Mouse (Mus musculus) CD4-positive, CD25-positive, alpha-beta regulatory T cell, adult 9 weeks (primary cell): ENCODE results near the gene Gm38655. TPM values are rescaled to one million over a fixed set of nuclear protein-coding genes. Genes with fewer than 3 reads are reported as not detected.

Experiments
- polyA plus RNA-seq: library from polyadenylated mRNA; unstranded; fragments of 100-300 nt; shearing (Covaris generic); gene quantifications from one replicate; pipeline ENCODE4 v1.2.1, GENCODE M21; 2017

Gene Gm38655
- polyA plus RNA-seq, result not detected

DNA sequence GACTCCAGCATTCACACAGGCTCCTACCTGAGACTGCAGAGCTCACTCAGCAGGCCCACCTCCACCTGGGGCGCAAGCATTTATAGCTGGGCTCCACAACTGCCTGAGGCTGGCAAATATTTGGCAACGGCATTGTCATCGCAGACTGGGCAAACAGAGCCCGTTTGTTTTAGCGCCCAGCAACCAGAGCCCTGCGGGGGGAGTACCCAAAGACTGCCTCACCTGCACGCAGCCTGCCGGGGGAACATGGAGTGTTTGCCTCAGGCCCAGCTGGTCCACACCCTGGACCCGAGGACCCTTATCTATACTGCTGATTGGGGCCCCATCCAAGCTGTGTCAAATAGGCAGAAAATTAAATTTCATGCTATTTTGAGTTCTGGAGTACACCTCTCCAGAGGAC, at the start of gene Gm38655:
Gene Gm38655, minus strand, starts transcription at position 61 of the 400 bp plus-strand sequence.

DNA sequence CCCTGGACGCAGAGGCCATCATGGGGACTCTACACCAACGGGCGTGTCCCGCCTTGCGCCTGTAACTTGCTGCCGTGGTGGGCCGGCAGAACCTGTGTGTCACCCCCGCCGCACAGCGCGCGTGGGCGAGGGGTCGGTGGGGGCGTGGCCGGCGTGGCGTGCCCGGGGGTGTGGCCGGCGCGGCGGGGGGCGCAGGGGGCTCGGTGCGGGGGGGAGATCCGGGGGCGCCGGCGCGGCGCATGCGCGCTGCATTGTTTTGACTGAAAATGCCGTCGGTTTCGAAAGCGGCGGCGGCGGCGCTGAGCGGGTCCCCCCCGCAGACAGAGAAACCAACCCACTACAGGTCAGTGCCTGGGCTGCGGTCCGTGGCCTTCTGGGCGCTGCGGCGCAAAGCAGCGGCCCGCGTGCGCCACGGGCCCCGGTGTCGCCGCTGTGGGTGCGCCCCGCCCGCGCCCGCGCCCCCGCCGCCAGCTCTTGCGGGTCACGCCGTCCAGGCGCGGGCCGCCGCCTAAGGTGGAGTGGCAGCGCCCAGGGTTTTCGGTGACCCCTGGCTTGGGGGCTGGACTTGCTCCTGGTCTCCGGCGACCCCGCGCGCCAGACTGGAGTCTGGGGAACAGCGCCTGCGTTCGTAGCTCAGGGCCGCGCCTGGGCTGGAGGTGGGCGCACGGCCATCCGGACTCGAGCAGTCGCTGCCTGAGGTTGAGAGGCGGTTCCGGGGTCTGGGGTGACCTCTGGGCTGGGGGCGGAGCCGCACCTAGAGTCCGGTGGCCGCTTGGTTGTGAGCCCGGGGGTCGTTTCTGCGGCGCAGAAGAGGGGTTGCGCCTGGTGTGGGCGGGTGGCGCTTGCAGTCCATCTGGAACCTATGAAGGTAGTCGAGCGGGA, 13.1 kb upstream of the Gm38655 start, which contains the start of gene Unkl:
Gene Unkl, plus strand, starts transcription at position 248 of the 882 bp plus-strand sequence.

DNA sequence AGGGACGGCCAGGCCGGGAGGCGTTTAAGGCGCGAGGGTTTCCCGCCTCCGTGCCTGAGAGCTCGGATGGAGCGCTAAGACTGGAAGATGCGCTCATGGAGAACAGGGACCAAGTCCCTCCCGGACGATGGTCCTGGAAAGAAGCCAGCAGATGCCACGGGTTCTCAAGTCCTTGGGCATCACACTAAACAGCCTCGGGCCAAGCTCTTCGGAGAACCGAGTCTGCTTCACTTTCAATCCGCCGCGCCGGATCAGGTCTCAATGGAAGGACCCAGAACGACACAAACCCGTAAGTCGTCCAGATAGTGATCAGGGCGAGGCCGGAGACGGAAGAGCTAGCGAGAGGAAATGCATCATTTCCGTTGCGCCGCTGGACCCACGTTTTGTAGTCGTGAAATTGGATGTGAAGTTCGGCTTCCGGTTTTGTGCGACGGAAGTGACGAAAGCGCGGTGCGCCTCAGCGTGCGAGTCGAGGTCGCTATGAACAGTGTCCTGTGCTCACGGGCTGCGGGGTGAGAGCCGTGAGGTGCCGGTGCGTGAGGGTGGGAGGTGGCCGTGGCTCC, 8.9 kb upstream of the Gm38655 start, which contains the start of gene BC003965:
Gene BC003965, plus strand, starts transcription at position 426 of the 563 bp plus-strand sequence.

GRCm38 (mm10) chr17:25162161-25162560, 13.1 kb downstream of the Gm38655 start, which contains the start of gene Ccdc154:
Gene Ccdc154, plus strand, starts transcription at chr17:25162461.

GRCm38 (mm10) chr17:25133275-25133698, 42.0 kb downstream of the Gm38655 start, which contains the start of gene Clcn7:
Gene Clcn7, plus strand, starts transcription at chr17:25133391.

Other genes starting within 250 kb of the Gm38655 start
- gene Mapk8ip3, start 238.5 kb downstream of the Gm38655 start, polyA plus RNA-seq, result 46.1 TPM
- 33.0 TPM for gene Jpt2, start 214.8 kb downstream of the Gm38655 start, polyA plus RNA-seq
- gene Cramp1l, start 159.7 kb downstream of the Gm38655 start, polyA plus RNA-seq, result 3.3 TPM
- gene Ift140, start 159.4 kb downstream of the Gm38655 start, polyA plus RNA-seq, result 26.0 TPM
- 1.3 TPM for gene Tmem204, start 91.9 kb downstream of the Gm38655 start, polyA plus RNA-seq
- gene Telo2, start 59.5 kb downstream of the Gm38655 start, polyA plus RNA-seq, result 39.0 TPM
- not detected for gene Ptx4, start 54.7 kb downstream of the Gm38655 start, polyA plus RNA-seq
- 49.9 TPM for gene Clcn7, start 42.1 kb downstream of the Gm38655 start, polyA plus RNA-seq
- gene Ccdc154, start 13.0 kb downstream of the Gm38655 start, polyA plus RNA-seq, result not detected
- gene BC003965, start 9.1 kb upstream of the Gm38655 start, polyA plus RNA-seq, result 32.7 TPM
- 44.1 TPM for gene Unkl, start 12.9 kb upstream of the Gm38655 start, polyA plus RNA-seq
- gene Gnptg, start 64.7 kb upstream of the Gm38655 start, polyA plus RNA-seq, result 106 TPM
- 34.7 TPM for gene Tsr3, start 64.7 kb upstream of the Gm38655 start, polyA plus RNA-seq
- 30.7 TPM for gene Baiap3, start 80.9 kb upstream of the Gm38655 start, polyA plus RNA-seq
- gene Ube2i, start 99.2 kb upstream of the Gm38655 start, polyA plus RNA-seq, result 541 TPM
- gene Prss34, start 122.9 kb upstream of the Gm38655 start, polyA plus RNA-seq, result not detected
- gene Prss28, start 133.2 kb upstream of the Gm38655 start, polyA plus RNA-seq, result not detected
- not detected for gene Prss29, start 143.2 kb upstream of the Gm38655 start, polyA plus RNA-seq
- gene Tpsab1, start 170.1 kb upstream of the Gm38655 start, polyA plus RNA-seq, result not detected
- not detected for gene Tpsb2, start 190.8 kb upstream of the Gm38655 start, polyA plus RNA-seq
- gene Tpsg1, start 193.8 kb upstream of the Gm38655 start, polyA plus RNA-seq, result not detected